Mouse (Mus musculus): ENCODE results near the gene Cdk4.

Gene Cdk4

DNA sequence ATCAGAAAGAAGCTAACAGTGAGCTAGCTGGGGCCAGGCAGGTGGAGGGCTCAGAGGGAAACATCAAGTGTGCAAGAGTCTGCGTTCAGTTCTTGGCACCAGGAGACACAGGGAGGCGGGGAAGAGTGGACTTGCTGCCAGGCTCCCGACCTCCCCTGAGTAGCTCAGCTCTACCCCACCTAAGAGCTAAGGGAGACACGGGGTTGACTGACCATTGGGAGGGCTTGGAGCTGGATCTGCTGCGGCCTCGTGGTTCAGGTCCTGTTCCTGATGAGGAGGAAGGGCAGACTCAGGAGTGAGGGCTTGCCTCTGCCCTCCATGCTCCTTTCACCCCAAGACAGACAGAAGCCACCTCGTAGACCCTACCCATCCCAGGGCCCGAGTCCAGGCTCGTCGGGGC is 35.9 kb downstream of the Cdk4 start:
- no peak for DNase-seq (ENCODE audit: low read depth, low spot score)

- no peak for DNase-seq (ENCODE audit: low read depth, low spot score)
These were observed 36.5 kb downstream of the Cdk4 start for GRCm38 (mm10) chr10:127099868-127100267.

DNA sequence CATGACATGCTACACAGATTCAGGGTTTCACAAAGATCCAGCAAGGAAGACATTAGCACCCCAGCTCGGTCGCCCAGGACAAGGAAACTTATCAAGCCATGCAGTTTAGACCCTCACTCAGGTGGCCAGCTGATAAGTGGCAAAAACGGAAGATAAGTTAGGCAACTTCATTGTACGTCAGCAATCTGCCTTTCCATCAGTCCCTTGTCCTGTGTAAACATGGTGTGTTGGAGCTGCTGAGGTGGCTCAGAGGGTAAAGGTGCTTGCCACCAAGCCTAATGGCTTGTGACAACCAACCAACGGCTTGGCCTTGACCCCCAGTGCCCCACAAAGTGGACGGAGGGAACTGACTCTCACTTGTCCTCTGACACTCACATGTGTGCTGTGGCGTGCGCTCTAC is 37.1 kb downstream of the Cdk4 start:
- no peak for DNase-seq (ENCODE audit: low read depth, low spot score)

- DNase-seq (ENCODE audit: low read depth, low spot score) = no peak
These were observed 37.8 kb downstream of the Cdk4 start for GRCm38 (mm10) chr10:127101151-127101550.

- DNase-seq (ENCODE audit: low read depth, low spot score) = no peak
These were observed 40.3 kb downstream of the Cdk4 start for GRCm38 (mm10) chr10:127103631-127104030.

DNA sequence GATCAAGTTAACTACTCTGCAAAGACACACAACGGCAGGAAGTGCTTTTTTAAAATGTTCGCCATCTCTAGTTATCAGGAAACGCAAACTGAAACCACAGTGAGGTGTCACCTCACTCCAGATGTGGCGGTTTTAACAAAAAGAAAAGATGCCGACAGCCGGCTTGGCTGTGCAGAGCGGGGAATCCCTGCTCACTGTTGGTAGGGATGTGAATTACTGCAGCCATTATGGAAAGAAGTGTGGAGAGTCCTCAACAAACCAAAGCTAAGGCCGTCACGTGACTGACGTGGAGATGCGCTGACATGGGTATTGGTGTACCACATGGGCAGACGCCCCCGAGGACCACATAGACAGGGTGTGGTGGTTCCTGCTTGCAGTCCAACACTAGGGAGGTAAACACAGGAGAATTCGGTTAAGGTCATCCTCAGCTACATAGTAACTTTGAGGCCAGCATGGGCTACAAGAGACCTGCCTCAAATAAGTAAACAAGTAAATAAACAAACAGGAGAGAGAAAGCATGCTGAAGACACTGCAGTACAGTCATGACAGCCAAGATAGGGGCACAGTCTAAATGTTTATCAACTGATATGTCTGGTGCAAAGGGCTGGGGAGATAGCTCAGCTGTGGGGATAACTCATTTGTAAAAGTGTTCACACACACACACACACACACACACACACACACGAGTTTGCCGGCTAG is 44.4 kb downstream of the Cdk4 start:
- no peak for DNase-seq (ENCODE audit: low read depth, low spot score)

- DNase-seq (ENCODE audit: low read depth, low spot score) = no peak
These were observed 44.9 kb downstream of the Cdk4 start for GRCm38 (mm10) chr10:127108262-127108583.

DNA sequence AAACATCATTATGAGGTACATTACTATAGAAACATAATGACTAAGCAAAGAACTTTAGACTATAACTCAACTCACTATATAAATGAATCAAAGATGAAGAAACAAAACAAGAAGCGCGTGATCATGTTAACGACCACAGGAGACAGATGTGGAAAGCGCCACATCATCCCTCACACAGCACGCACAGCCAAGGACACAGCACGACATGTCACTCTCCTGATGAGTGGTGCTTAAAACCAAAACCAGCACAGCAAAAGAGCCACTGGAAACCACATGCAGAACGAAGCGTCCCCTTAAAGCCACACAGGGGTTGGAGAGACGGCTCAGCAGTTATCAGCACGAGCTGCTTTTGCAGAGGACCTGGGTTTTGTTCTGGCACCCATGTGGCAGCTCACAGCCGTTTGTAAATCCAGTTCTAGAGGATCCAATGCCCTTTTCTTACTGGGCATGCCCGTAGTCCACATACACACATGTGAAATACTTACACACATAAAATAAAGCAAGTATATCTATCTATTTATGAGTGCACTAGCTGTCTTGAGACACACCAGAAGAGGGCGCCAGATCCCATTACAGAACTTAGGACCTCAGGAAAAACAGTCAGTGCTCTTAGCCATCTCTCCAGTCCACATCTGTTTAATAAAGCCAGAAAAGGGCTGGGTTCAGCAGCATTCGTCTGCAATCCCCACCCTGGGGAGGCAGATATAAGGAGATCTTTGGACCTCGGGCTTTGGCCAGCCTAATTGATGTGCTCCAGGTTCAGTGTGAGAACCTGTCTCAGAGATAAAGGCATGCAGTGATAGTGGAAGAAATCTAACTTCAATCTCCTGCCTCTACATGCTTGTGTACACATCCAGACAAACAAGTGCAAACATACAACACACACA is 47.9 kb downstream of the Cdk4 start:
- DNase-seq (ENCODE audit: low read depth, low spot score) = no peak

GRCm38 (mm10) chr10:127114408-127114807 is 51.1 kb downstream of the Cdk4 start:
- DNase-seq (ENCODE audit: low read depth, low spot score) = no peak

DNA sequence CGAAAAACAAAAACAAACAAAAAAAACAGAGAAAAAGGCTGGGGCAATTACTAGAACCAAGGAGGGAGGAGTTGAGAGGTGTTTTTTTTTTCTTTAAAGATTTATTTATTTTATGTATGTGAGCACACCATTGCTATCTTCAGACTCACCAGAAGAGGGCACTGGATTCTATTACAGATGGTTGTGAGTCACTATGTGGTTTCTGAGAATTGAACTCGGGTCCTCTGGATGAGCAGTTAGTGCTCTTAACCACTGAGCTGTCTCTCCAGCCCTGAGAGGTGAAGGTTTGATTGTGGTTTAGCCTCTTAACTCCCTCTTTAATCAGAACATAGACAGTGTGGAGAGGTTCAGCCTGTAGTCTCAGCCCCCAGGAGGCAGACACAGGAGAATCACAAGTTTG is 51.7 kb downstream of the Cdk4 start:
- no peak for DNase-seq (ENCODE audit: low read depth, low spot score)

All from WW6 (cell line).